Mouse (Mus musculus): ENCODE results near the gene Plcg1. TPM values are rescaled to one million over a fixed set of nuclear protein-coding genes. Genes with fewer than 3 reads are reported as not detected.

Gene Plcg1
- polyA plus RNA-seq, 1 experiment from 2014 or later, result 32.5 TPM

DNA sequence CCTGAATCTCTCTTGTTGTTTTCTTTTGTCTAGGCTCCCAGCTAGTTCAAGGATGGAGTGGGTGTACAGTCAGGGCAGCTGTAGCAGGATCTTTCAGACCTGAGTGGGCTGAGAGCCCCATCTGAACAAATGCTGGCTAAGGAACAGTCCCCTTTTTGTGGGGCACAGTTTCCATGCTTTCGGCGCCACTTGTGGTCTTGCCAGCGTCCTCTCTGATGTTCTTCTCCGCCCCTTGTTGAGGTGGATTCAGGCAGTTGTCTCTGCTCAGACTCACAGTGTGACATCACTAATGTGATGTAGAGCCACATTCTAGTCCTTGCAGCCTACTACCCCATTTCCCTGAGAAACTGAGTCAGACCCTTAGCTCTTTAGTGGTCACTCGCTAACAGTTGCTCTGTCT lies 15.5 kb downstream of the Plcg1 start:
- peak overlapping the region; percentile 31; the same call in 1 of the 2 replicates for H3K27ac ChIP-seq
- H3K36me3 ChIP-seq (ENCODE audit: insufficient read depth, low read length), result peaks cover 37% of the 10 kb centered on the region
- H3K4me3 ChIP-seq (replicated peaks; ENCODE audit: low read depth, low read length), result no peak overlapping the region
- TF ChIP-seq CTCF (IDR thresholded peaks at IDR 0.05; ENCODE audit: low read depth), result no peak
- no peaks in the 10 kb centered on the region for H3K4me1 ChIP-seq (replicated peaks; ENCODE audit: insufficient read depth, low read length)
- no peak for DNase-seq (ENCODE audit: low spot score)
- H3K9me3 ChIP-seq (replicated peaks; ENCODE audit: low read length), result no peaks in the 10 kb centered on the region
- H3K9ac ChIP-seq (ENCODE audit: low read depth, low read length), result no peak overlapping the region
- H3K27me3 ChIP-seq (ENCODE audit: insufficient read depth, low read length), result no peaks in the 10 kb centered on the region
- ATAC-seq (replicated peaks; ENCODE audit: low FRiP score, low read depth), result no peak
- H3K4me2 ChIP-seq (ENCODE audit: low read length), result no peak overlapping the region
- WGBS, result 94% methylated on average over 5 of the region's 5 CpGs

DNA sequence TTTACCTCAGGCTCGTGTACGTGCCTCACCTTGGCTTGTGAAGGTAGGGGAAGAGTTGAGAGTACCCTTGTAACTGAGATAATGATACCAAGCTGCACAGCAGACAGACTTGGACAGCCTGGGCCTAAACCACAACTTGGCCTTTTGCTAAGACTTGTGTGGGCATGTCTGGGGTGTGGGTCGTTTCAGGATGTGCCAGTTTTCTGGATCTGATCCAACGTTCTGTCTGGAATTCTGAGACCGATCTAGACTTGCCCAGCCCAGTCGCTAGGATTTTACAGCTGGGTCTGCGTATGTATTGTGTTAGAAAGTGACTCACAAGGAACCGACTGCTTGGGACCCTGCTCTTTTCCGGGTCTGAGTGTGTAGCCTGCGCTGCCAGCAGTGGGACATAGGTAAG lies 16.0 kb downstream of the Plcg1 start:
- no peak for DNase-seq (ENCODE audit: low spot score)
- no peak overlapping the region for H3K4me3 ChIP-seq (replicated peaks; ENCODE audit: low read depth, low read length)
- no peaks in the 10 kb centered on the region for H3K27me3 ChIP-seq (ENCODE audit: insufficient read depth, low read length)
- WGBS, result 88% methylated on average over 10 of the region's 10 CpGs
- 0 out of 2 replicates have a peak overlapping the region, but pooled peaks have one; percentile 31 for H3K27ac ChIP-seq
- no peak overlapping the region for H3K4me2 ChIP-seq (ENCODE audit: low read length)
- no peaks in the 10 kb centered on the region for H3K9me3 ChIP-seq (replicated peaks; ENCODE audit: low read length)
- H3K4me1 ChIP-seq (replicated peaks; ENCODE audit: insufficient read depth, low read length), result no peaks in the 10 kb centered on the region
- ATAC-seq (replicated peaks; ENCODE audit: low FRiP score, low read depth), result no peak
- no peak for TF ChIP-seq CTCF (IDR thresholded peaks at IDR 0.05; ENCODE audit: low read depth)
- no peak overlapping the region for H3K9ac ChIP-seq (ENCODE audit: low read depth, low read length)
- peaks cover 41% of the 10 kb centered on the region for H3K36me3 ChIP-seq (ENCODE audit: insufficient read depth, low read length)

DNA sequence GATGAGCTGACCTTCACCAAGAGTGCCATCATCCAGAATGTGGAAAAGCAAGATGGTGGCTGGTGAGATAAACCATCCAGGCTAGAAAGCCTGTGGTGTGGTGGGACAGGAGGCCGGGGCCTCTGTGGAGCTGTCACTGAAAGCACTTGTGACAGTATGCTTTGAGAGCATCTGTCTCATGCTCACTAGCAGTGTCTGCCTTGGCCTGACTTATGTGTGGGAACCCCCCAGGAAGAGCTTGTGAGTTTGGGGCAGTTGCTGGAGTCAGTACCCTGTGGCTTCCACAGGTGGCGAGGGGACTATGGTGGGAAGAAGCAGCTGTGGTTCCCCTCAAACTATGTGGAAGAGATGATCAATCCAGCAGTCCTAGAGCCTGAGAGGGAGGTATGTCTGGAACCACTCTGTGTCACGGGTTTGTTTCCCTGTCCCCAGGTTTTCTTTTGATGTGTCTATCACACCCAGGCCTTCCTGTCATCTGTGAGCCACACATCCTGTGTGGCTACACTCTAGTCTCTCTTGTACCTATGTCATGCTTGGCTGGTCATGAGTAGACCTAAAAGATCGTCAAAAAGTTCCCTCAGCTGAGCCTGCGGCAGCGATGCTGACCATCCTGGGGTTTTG lies 25.6 kb downstream of the Plcg1 start:
- DNase-seq (ENCODE audit: low spot score), result no peak
- Histone ChIP-seq H3K9me3 (replicated peaks; ENCODE audit: low read length) (no peaks in the 10 kb centered on the region), H3K27me3 (ENCODE audit: insufficient read depth, low read length) (no peaks in the 10 kb centered on the region), H3K4me2 (ENCODE audit: low read length) (no peak overlapping the region), H3K4me3 (replicated peaks; ENCODE audit: low read depth, low read length) (no peak overlapping the region), H3K36me3 (ENCODE audit: insufficient read depth, low read length) (peaks cover 88% of the 10 kb centered on the region), H3K9ac (ENCODE audit: low read depth, low read length) (no peak overlapping the region), H3K4me1 (replicated peaks; ENCODE audit: insufficient read depth, low read length) (no peaks in the 10 kb centered on the region), H3K27ac (no peak overlapping the region)
- 72% methylated on average over 6 of the region's 6 CpGs for WGBS
- ATAC-seq (replicated peaks; ENCODE audit: low FRiP score, low read depth), result no peak
- TF ChIP-seq CTCF (IDR thresholded peaks at IDR 0.05; ENCODE audit: low read depth), result no peak

DNA sequence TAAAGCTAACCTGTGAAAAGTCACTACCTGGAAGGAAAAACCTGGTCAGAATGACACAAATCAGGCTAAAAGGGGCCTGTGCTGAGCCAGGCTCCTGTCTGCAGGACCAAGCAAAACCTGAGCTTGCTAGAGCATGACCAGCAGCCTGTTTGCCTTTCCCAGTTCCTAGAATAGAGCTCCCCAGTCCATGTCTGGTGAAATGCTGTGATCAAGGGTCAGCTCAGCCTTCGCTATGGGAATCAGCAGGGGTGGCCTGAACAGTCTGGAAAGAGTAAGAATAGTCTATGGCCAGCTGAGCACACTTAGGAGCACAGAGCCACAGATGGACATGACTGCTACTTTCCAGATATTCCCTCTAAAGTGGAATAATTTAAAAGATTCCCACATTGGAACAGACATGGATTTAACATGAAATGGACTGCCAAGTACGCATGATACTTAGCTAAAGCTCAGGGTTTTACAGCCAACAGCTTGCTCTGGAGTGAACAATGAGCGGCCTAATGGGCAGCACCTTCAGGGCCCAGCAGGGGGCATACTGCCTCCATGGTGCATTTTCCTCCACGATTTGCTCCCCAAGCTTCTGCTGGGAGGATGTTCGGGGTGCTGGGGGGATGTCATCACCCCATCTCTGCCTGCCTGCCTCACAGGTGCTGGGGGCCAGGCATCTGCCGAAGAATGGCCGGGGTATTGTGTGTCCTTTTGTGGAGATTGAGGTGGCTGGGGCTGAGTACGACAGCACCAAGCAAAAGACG lies 29.5 kb downstream of the Plcg1 start:
- Histone ChIP-seq H3K4me1 (replicated peaks; ENCODE audit: insufficient read depth, low read length) (no peaks in the 10 kb centered on the region), H3K27me3 (ENCODE audit: insufficient read depth, low read length) (no peaks in the 10 kb centered on the region), H3K4me2 (ENCODE audit: low read length) (no peak overlapping the region), H3K36me3 (ENCODE audit: insufficient read depth, low read length) (peaks cover 73% of the 10 kb centered on the region), H3K27ac (no peak overlapping the region), H3K9me3 (replicated peaks; ENCODE audit: low read length) (no peaks in the 10 kb centered on the region), H3K4me3 (replicated peaks; ENCODE audit: low read depth, low read length) (no peak overlapping the region), H3K9ac (ENCODE audit: low read depth, low read length) (no peak overlapping the region)
- DNase-seq (ENCODE audit: low spot score), result peak; percentile 43
- 0 out of 2 replicates have a peak, but pooled peaks have one; percentile 19 for ATAC-seq (replicated peaks; ENCODE audit: low FRiP score, low read depth)
- peak; percentile 74 for TF ChIP-seq CTCF (IDR thresholded peaks at IDR 0.05; ENCODE audit: low read depth)
- 85% methylated on average over 9 of the region's 9 CpGs for WGBS

DNA sequence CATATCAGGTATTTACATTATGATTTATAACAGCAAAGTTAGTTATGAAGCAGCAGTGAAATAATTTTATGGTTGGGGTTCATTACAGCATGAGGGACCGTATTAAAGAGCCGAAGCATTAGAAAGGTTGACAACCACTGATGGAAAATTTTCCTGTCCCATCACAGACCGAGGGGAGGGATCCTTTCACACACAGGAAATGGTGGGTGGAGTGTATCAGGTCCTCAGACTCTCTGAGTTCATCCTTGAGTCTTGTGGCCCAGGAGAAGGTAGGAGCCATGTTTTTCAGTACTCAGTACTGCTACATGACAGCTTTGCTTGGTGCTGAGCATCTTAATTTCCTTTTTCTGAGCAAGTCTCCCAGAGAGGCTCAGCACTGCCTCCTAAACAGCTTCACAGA lies 32.7 kb downstream of the Plcg1 start:
- 77% methylated on average over 3 of the region's 3 CpGs for WGBS
- Histone ChIP-seq H3K4me1 (replicated peaks; ENCODE audit: insufficient read depth, low read length) (no peaks in the 10 kb centered on the region), H3K9me3 (replicated peaks; ENCODE audit: low read length) (no peaks in the 10 kb centered on the region), H3K36me3 (ENCODE audit: insufficient read depth, low read length) (peaks cover 50% of the 10 kb centered on the region), H3K27me3 (ENCODE audit: insufficient read depth, low read length) (no peaks in the 10 kb centered on the region), H3K4me3 (replicated peaks; ENCODE audit: low read depth, low read length) (no peak overlapping the region), H3K4me2 (ENCODE audit: low read length) (no peak overlapping the region), H3K27ac (no peak overlapping the region), H3K9ac (ENCODE audit: low read depth, low read length) (no peak overlapping the region)
- DNase-seq (ENCODE audit: low spot score), result no peak
- no peak for TF ChIP-seq CTCF (IDR thresholded peaks at IDR 0.05; ENCODE audit: low read depth)
- no peak for ATAC-seq (replicated peaks; ENCODE audit: low FRiP score, low read depth)

DNA sequence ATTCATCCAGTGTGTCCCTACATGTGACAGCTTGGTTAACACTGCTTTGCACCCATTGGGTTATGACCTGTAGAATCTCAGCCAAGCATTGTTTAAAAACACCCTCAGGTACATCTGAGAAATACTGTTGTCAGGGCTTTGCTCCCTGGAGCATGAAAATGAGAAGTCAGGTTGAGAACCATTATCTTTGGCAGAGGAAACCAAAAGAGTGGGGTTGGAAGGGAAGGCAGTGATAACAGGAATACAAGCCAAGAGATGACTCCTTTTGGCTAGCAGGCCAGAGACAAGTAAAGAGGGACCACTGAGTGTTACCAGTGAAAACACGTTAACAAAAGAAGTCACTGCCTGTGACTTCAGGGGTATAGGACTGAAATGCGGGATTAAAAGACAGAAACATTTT lies 33.3 kb downstream of the Plcg1 start:
- no peaks in the 10 kb centered on the region for H3K4me1 ChIP-seq (replicated peaks; ENCODE audit: insufficient read depth, low read length)
- H3K9ac ChIP-seq (ENCODE audit: low read depth, low read length), result no peak overlapping the region
- ATAC-seq (replicated peaks; ENCODE audit: low FRiP score, low read depth), result no peak
- no peak overlapping the region for H3K4me3 ChIP-seq (replicated peaks; ENCODE audit: low read depth, low read length)
- H3K9me3 ChIP-seq (replicated peaks; ENCODE audit: low read length), result no peaks in the 10 kb centered on the region
- no peaks in the 10 kb centered on the region for H3K27me3 ChIP-seq (ENCODE audit: insufficient read depth, low read length)
- no peak overlapping the region for H3K4me2 ChIP-seq (ENCODE audit: low read length)
- DNase-seq (ENCODE audit: low spot score), result no peak
- H3K27ac ChIP-seq, result no peak overlapping the region
- peaks cover 48% of the 10 kb centered on the region for H3K36me3 ChIP-seq (ENCODE audit: insufficient read depth, low read length)
- WGBS, result 88% methylated on average over 2 of the region's 2 CpGs
- no peak for TF ChIP-seq CTCF (IDR thresholded peaks at IDR 0.05; ENCODE audit: low read depth)
